Mouse (Mus musculus): ENCODE results near the gene Gstm6. TPM values are rescaled to one million over a fixed set of nuclear protein-coding genes. Genes with fewer than 3 reads are reported as not detected.
"Not testable (repeated sequence)": the region's sequence is repeated elsewhere in the genome, so short reads cannot be mapped to it uniquely, and the experiment has no call there.

Gene Gstm6
- polyA plus RNA-seq, 1 experiment from 2014 or later = 10.6 TPM

- Histone ChIP-seq H3K4me2 (no peak overlapping the region), H3K27ac (replicated peaks) (no peak overlapping the region), H3K9ac (replicated peaks) (no peak overlapping the region), H3K4me1 (peaks cover 3% of the 10 kb centered on the region; the same call in 1 of the 2 replicates), H3K27me3 (replicated peaks) (no peaks in the 10 kb centered on the region), H3K9me3 (replicated peaks) (no peaks in the 10 kb centered on the region), H3K36me3 (no peaks in the 10 kb centered on the region), H3K4me3 (replicated peaks) (no peak overlapping the region)
- WGBS = 94% methylated on average over 5 of the region's 5 CpGs
- ATAC-seq (ENCODE audit: low FRiP score) = no peak
Observed at GRCm38 (mm10) chr3:107920348-107920747, 23.2 kb downstream of the Gstm6 start.

DNA sequence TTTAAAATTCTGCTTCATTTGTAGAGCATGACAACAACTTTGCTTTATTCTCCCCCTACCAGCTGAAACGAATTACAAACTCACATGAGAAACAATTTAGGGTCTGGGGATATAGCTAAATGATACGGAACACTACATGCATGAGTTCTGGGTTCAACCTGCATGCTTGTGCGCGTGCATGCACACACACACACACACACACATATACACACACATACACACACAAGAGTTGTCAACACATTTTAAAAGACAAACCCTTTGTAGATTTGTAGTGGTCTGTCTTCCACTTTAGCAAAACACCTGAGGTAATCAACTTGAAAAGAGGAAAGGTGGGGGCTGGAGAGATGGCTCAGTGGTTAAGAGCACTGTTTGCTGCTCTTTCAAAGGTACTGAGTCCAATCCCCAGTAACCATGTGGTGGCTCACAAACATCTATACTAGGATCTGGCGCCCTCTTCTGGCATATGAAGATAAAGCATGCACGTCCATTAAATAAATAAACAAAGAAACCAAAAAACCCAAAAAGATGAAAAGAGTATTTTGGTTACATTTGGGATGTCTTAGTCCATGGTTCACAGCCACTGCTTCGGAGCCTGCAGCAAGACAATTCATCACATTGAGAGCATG is 25.7 kb downstream of the Gstm6 start:
- H3K4me2 ChIP-seq = no peak overlapping the region
- WGBS = 60% methylated on average over 7 of the region's 7 CpGs
- H3K27ac ChIP-seq (replicated peaks) = no peak overlapping the region
- no peaks in the 10 kb centered on the region for H3K36me3 ChIP-seq
- H3K4me1 ChIP-seq = peaks cover 3% of the 10 kb centered on the region; the same call in 1 of the 2 replicates
- ATAC-seq (ENCODE audit: low FRiP score) = no peak; the same call in 1 of the 2 replicates
- no peaks in the 10 kb centered on the region for H3K9me3 ChIP-seq (replicated peaks)
- no peak overlapping the region for H3K4me3 ChIP-seq (replicated peaks)
- no peaks in the 10 kb centered on the region for H3K27me3 ChIP-seq (replicated peaks)
- no peak overlapping the region for H3K9ac ChIP-seq (replicated peaks)

DNA sequence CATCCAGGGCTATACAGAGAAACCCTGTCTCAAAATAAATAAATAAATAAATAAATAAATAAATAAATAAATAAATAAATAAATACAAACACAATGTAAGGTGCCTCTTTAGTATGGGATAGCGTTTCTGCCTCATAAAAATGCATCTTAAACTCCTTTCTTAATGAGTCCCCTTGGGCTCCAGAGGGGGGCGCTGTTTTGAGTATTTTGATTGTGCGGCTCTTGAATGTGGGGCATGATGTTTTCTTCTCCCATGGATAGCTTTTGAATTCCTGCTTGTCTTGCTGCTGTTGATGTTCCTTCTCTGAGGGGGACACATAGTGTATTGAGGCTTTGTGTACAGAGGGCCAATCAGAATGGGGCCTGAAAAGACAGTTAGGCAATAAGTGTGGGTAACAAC is 26.5 kb downstream of the Gstm6 start:
- Histone ChIP-seq H3K4me2 (no peak overlapping the region), H3K9ac (replicated peaks) (no peak overlapping the region), H3K4me1 (peaks cover 3% of the 10 kb centered on the region; the same call in 1 of the 2 replicates), H3K36me3 (no peaks in the 10 kb centered on the region), H3K9me3 (replicated peaks) (no peaks in the 10 kb centered on the region), H3K27ac (replicated peaks) (no peak overlapping the region), H3K4me3 (replicated peaks) (no peak overlapping the region), H3K27me3 (replicated peaks) (no peaks in the 10 kb centered on the region)
- no peak for ATAC-seq (ENCODE audit: low FRiP score)
- WGBS = 85% methylated on average over 3 of the region's 3 CpGs

DNA sequence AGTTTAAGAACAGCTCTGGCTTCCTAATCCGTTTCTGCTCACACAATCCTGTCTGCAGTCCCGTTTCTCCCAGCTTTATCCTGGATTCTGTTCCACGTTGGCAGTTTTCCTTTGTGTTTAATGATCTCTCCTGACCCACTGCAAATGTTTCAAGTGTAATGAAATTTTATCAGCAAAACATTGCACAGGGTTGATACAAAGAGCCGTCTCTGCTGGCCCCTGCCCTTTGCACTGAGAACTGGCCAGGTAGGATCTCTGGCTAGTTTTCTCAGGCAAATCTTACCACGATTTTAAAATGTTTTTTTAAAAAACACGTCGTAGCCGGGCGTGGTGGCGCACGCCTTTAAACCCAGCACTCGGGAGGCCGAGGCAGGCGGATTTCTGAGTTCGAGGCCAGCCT is 26.9 kb downstream of the Gstm6 start:
- Histone ChIP-seq H3K27ac (replicated peaks) (no peak overlapping the region), H3K9ac (replicated peaks) (no peak overlapping the region), H3K4me1 (peaks cover 3% of the 10 kb centered on the region; the same call in 1 of the 2 replicates), H3K36me3 (no peaks in the 10 kb centered on the region), H3K4me2 (no peak overlapping the region), H3K9me3 (replicated peaks) (no peaks in the 10 kb centered on the region), H3K4me3 (replicated peaks) (no peak overlapping the region), H3K27me3 (replicated peaks) (no peaks in the 10 kb centered on the region)
- ATAC-seq (ENCODE audit: low FRiP score) = no peak
- 88% methylated on average over 15 of the region's 15 CpGs for WGBS

DNA sequence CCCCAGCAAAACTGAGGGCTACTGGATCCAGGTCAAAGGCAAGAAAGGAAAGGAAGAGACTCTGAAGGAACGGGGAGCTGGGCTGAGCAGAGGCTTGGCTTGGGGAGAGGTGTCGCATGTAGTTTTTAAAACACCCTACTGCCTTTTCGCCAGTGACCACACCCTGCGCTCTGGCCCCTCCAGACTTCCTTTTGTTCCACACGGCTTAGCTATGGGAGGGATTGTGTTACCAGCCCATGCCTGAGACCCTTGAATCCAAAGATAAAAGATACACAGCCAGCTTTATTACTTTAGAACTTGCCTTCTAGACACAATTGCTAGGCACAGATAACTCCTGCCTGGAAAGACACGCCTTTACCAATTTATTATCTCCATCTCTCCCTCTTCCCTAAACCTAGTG is 37.6 kb downstream of the Gstm6 start:
- WGBS = 68% methylated on average over 6 of the region's 6 CpGs

GRCm38 (mm10) chr3:107900955-107901673 is 42.4 kb downstream of the Gstm6 start:
- Histone ChIP-seq H3K4me3 (replicated peaks) (no peak overlapping the region), H3K36me3 (peaks cover 20% of the 10 kb centered on the region), H3K27me3 (replicated peaks) (no peaks in the 10 kb centered on the region), H3K4me2 (no peak overlapping the region), H3K9me3 (replicated peaks) (no peaks in the 10 kb centered on the region), H3K27ac (replicated peaks) (no peak overlapping the region), H3K4me1 (peaks cover 6% of the 10 kb centered on the region), H3K9ac (replicated peaks) (no peak overlapping the region)
- 67% methylated on average over 11 of the region's 11 CpGs for WGBS
- no peak for ATAC-seq (ENCODE audit: low FRiP score)

More for the DNA sequence above, 37.6 kb downstream of the Gstm6 start:
- no peaks in the 10 kb centered on the region for H3K27me3 ChIP-seq (replicated peaks)
- no peaks in the 10 kb centered on the region for H3K4me1 ChIP-seq
- no peak overlapping the region for H3K4me3 ChIP-seq (replicated peaks)
- no peaks in the 10 kb centered on the region for H3K9me3 ChIP-seq (replicated peaks)
- no peaks in the 10 kb centered on the region for H3K36me3 ChIP-seq
- H3K4me2 ChIP-seq = no peak overlapping the region
- no peak overlapping the region for H3K27ac ChIP-seq (replicated peaks)
- ATAC-seq (ENCODE audit: low FRiP score) = no peak
- H3K9ac ChIP-seq (replicated peaks) = no peak overlapping the region

DNA sequence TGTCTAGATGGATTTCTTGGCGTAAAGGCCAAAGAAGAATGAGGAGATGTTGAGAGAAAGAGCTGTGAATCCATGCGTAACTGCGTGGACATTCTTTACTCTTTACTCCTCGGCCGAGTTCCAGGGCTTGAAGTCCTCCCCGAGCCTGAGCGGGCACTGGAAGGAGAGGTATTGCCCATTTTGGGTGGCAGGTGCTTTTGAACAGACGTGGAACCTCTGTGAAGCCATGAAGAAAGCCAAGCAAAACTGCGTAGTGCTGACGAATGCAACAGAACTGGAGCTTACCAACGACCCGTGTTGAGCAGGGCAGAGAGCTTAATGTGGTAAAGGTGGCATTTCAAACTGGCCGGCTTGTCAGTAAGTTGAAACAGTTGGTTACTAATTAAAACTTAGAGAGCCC is 44.9 kb downstream of the Gstm6 start:
- H3K4me2 ChIP-seq = no peak overlapping the region
- 95% methylated on average over 13 of the region's 13 CpGs for WGBS
- ATAC-seq (ENCODE audit: low FRiP score) = no peak

DNA sequence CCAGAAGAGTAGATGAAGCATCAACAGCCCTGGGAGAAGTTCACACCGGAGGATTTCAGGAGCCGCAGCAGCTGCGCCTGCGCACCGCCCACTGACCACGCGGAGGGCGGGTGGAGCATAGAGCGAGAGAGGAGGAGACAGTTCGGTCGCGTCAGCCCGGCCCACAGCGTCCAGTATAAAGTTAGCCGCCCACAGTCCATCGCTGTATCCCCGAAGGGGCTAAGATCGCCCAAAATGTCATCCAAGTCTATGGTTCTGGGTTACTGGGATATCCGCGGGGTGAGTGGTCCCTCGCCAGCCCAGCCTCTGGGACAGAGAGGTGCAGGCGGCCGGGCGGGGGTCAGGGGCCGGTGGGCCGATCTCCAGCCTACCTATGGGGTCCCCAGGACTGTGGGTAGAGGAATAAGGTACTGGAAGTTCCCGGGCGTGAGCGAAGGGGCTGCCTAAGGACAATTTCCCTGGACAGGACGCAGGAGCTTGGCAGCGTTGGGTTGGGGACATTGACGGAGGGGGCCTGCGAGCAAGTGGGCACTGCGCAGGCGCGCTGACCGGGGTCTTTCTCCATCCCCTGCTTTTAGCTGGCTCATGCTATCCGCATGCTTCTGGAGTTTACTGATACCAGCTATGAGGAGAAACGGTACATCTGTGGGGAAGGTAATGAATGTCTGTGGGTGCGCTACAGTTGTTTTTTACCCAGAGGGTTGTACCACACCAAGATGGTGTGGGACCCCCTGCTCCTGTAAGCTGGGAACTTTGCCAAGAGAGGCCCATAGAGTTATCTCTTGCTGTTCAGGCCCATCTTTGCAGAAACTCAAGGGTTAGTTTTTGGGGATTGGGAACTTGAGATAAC is 47.6 kb downstream of the Gstm6 start, which contains the start of gene Gstm5:
TSS of gene Gstm5 (plus strand) at position 102 of the 850 bp plus-strand sequence.
- peak within 1 kb of the TSS; percentile 83 for H3K4me3 ChIP-seq (replicated peaks)
- H3K4me1 ChIP-seq = peaks cover 10% of the 10 kb centered on the region
- peak within 1 kb of the TSS; percentile 89 for H3K4me2 ChIP-seq
- H3K9me3 ChIP-seq (replicated peaks) = no peaks in the 10 kb centered on the region
- 4% methylated on average over 40 of the region's 40 CpGs for WGBS
- ATAC-seq (ENCODE audit: low FRiP score) = peak; percentile 96
- H3K27me3 ChIP-seq (replicated peaks) = no peaks in the 10 kb centered on the region
- H3K27ac ChIP-seq (replicated peaks) = peak within 1 kb of the TSS; percentile 89
- peaks cover 26% of the 10 kb centered on the region for H3K36me3 ChIP-seq
- peak within 1 kb of the TSS; percentile 89 for H3K9ac ChIP-seq (replicated peaks)

More for the DNA sequence above, 44.9 kb downstream of the Gstm6 start:
- peaks cover 10% of the 10 kb centered on the region for H3K4me1 ChIP-seq
- no peaks in the 10 kb centered on the region for H3K27me3 ChIP-seq (replicated peaks)
- H3K9me3 ChIP-seq (replicated peaks) = no peaks in the 10 kb centered on the region
- H3K27ac ChIP-seq (replicated peaks) = no peak overlapping the region
- H3K36me3 ChIP-seq = peaks cover 20% of the 10 kb centered on the region
- no peak overlapping the region for H3K9ac ChIP-seq (replicated peaks)
- no peak overlapping the region for H3K4me3 ChIP-seq (replicated peaks)

GRCm38 (mm10) chr3:107895194-107895719 is 48.3 kb downstream of the Gstm6 start:
- peak overlapping the region; percentile 89; the same call in 1 of the 2 replicates for H3K27ac ChIP-seq (replicated peaks)
- peak overlapping the region; percentile 89 for H3K4me2 ChIP-seq
- H3K9ac ChIP-seq (replicated peaks) = peak overlapping the region; percentile 89
- 6% methylated on average over 6 of the region's 6 CpGs for WGBS
- peak; percentile 39; the same call in 1 of the 2 replicates for ATAC-seq (ENCODE audit: low FRiP score)
- H3K4me1 ChIP-seq = peaks cover 10% of the 10 kb centered on the region
- no peaks in the 10 kb centered on the region for H3K27me3 ChIP-seq (replicated peaks)
- H3K4me3 ChIP-seq (replicated peaks) = peak overlapping the region; percentile 83
- peaks cover 26% of the 10 kb centered on the region for H3K36me3 ChIP-seq
- H3K9me3 ChIP-seq (replicated peaks) = no peaks in the 10 kb centered on the region

DNA sequence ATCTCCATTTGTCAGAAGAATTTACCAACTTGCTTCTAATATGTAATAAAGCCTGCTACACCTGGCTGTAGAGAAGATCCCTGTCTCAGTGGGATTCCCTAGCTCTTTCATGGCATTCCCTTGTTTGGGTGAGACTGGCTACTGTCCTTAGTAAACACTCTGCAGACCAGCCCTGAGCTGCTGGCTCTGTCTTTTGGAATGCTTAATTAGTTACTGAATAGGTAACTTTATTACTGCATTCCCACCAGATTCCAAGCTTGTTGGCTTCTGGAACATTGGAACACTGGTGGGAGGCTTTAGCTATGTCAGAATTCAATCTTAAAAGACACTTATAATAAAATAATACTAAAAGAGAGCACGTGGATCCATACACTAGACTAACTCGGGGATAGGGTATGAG is 54.3 kb downstream of the Gstm6 start:
- H3K4me1 ChIP-seq; H3K9ac ChIP-seq (replicated peaks); H3K4me3 ChIP-seq (replicated peaks); H3K4me2 ChIP-seq; H3K36me3 ChIP-seq; ATAC-seq (ENCODE audit: low FRiP score); H3K9me3 ChIP-seq (replicated peaks); H3K27me3 ChIP-seq (replicated peaks); H3K27ac ChIP-seq (replicated peaks): not testable (repeated sequence)
- 96% methylated on average over 2 of the region's 2 CpGs for WGBS
